Mouse (Mus musculus) kidney, adult 2 months (tissue): ENCODE results near the gene Ttyh1. TPM values are rescaled to one million over a fixed set of nuclear protein-coding genes. Genes with fewer than 3 reads are reported as not detected.
A peak's percentile ranks its signal among the peaks of the same experiment; 100 is the strongest.

Source experiments
- DNase-seq: peaks from one replicate; pipeline ENCODE4 v3.0.0; 2021
- H3K27ac ChIP-seq: fragments of 200-500 bp; 2 replicates; pipeline ENCODE4 v1.5.1; 2012; ENCODE audit warnings: low read depth, low read length, control low read depth, inconsistent platforms; ENCODE audit not compliant: insufficient read depth
- H3K27me3 ChIP-seq: fragments of 200-500 bp; replicated peaks from 2 replicates; pipeline ENCODE4 v1.6.1; 2012; ENCODE audit warnings: mild to moderate bottlenecking, moderate library complexity, low read length, inconsistent platforms; ENCODE audit not compliant: control insufficient read depth, insufficient read depth
- H3K36me3 ChIP-seq: fragments of 200-500 bp; 2 replicates; pipeline ENCODE4 v1.6.1; 2012; ENCODE audit warnings: mild to moderate bottlenecking, moderate library complexity, low read length, inconsistent platforms; ENCODE audit not compliant: control insufficient read depth, insufficient read depth
- H3K4me1 ChIP-seq: fragments of 200-500 bp; 2 replicates; pipeline ENCODE4 v1.6.1; 2011; ENCODE audit warnings: low read length; ENCODE audit not compliant: control insufficient read depth, insufficient read depth
- H3K4me3 ChIP-seq: fragments of 200-500 bp; 2 replicates; pipeline ENCODE4 v1.5.1; 2011; ENCODE audit warnings: mild to moderate bottlenecking, low read depth, low read length, control low read depth; ENCODE audit not compliant: insufficient read depth
- CTCF ChIP-seq: fragments of 200-500 bp; conservative IDR thresholded peaks from 2 replicates; pipeline ENCODE4 v1.5.1; 2011; ENCODE audit warnings: low read depth, mild to moderate bottlenecking, control low read depth, low read length, moderate library complexity, mixed read lengths; ENCODE audit not compliant: insufficient read depth, insufficient read length
- POLR2A ChIP-seq: fragments of 200-500 bp; IDR thresholded peaks from one replicate; pipeline ENCODE4 v1.6.1; 2011; ENCODE audit warnings: low read depth, low read length, control low read depth
- WGBS: fragments of 180-500 bp; shearing (Covaris S2); methylation state at CpG from one replicate; pipeline ENCODE4 v1.1.7; 2018; 5-methylcytosine and 5-hydroxymethylcytosine counted together
- polyA plus RNA-seq: library from polyadenylated mRNA; depleted of rRNA; stranded (reverse); fragments of >200 nt; gene quantifications from 2 replicates; pipeline ENCODE4 v1.2.3, GENCODE M21; 2012

Ttyh1 gene
- polyA plus RNA-seq, 1 experiment, result 2.8 TPM

DNA sequence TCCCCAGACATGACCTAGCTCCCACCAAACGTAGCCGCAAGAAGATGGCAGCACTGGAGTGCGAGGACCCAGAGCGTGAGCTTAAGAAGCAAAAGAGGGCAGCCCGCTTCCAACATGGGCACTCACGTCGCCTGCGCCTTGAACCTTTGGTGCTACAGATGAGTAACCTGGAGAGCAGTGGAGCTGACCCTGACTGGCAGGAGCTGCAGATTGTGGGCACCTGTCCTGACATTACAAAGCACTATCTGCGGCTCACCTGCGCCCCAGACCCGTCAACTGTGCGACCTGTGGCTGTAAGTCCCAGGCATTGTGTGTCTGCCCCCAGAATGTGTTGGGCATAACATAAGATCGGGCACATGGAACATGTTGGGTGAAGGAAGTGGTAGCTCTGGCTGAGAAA is 24.8 kb downstream of the Ttyh1 start:
- Histone ChIP-seq H3K27me3 (no peaks in the 10 kb centered on the region), H3K4me1 (peaks cover 9% of the 10 kb centered on the region; the same call in 1 of the 2 replicates), H3K27ac (no peak overlapping the region), H3K36me3 (peaks cover 4% of the 10 kb centered on the region), H3K4me3 (no peak overlapping the region)
- WGBS, result 92% methylated on average over 13 of the region's 13 CpGs
- DNase-seq, result no peak
- TF ChIP-seq POLR2A (no peak), CTCF (no peak)

GRCm38 (mm10) chr7:4144766-4145551 is 25.8 kb downstream of the Ttyh1 start:
- WGBS, result 92% methylated on average over 20 of the region's 20 CpGs
- no peak for DNase-seq
- Histone ChIP-seq H3K4me3 (no peak overlapping the region), H3K36me3 (peaks cover under 1% of the 10 kb centered on the region; the same call in 1 of the 2 replicates), H3K27ac (no peak overlapping the region), H3K4me1 (peaks cover 9% of the 10 kb centered on the region; the same call in 1 of the 2 replicates), H3K27me3 (no peaks in the 10 kb centered on the region)
- no peak for TF ChIP-seq POLR2A
- no peak for TF ChIP-seq CTCF

GRCm38 (mm10) chr7:4145552-4146190 is 26.5 kb downstream of the Ttyh1 start:
- Histone ChIP-seq H3K36me3 (no peaks in the 10 kb centered on the region), H3K4me1 (peaks cover 9% of the 10 kb centered on the region; the same call in 1 of the 2 replicates), H3K27ac (no peak overlapping the region), H3K27me3 (no peaks in the 10 kb centered on the region), H3K4me3 (no peak overlapping the region)
- 51% methylated on average over 6 of the region's 6 CpGs for WGBS
- TF ChIP-seq CTCF, result peak; percentile 90
- no peak for TF ChIP-seq POLR2A
- peak; percentile 73 for DNase-seq

GRCm38 (mm10) chr7:4146241-4147180 is 27.3 kb downstream of the Ttyh1 start:
- Histone ChIP-seq H3K4me1 (peaks cover 9% of the 10 kb centered on the region; the same call in 1 of the 2 replicates), H3K27ac (no peak overlapping the region), H3K4me3 (no peak overlapping the region), H3K27me3 (no peaks in the 10 kb centered on the region), H3K36me3 (no peaks in the 10 kb centered on the region)
- 90% methylated on average over 23 of the region's 23 CpGs for WGBS
- no peak for DNase-seq
- no peak for TF ChIP-seq CTCF
- TF ChIP-seq POLR2A, result no peak

DNA sequence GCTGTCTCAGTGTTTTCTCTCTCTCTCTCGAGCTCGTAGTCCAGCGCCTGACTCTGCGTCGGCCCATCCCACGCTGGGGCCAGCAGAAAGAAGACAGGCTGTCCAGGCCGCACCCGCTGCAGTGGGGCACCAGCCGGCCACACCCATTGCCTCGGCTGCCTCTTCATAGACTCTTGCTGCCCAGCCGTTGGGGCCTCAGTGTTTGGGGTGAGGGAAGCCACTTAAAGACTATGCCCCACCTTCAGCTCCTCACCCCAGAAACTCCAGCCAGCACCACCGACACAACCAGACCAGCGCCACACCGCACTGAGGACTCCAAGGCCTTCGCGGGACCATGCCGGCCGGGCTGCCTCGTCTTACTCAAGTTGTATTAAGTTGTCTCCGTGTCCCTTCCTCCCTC is 28.2 kb downstream of the Ttyh1 start:
- no peak for DNase-seq
- no peaks in the 10 kb centered on the region for H3K36me3 ChIP-seq

DNA sequence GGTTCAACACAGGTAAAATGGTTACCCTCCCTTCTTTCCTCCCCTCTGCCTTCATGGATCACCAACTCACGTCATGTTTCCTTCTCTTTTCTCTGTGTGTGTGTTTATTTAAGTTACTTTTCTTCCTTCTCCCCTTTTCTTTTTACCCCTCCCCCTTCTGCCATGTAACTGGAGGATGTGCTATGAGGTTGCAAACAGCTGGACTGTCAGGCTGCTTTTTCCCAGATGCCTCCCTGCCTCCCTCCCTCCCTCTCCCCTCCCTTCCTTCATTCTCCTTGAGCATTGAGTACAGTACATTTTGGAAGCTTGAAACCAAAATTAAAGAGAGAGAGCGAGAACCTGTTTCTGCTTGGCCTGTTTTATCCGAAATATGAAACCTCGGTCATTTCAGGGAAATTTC is 28.6 kb downstream of the Ttyh1 start:
- Histone ChIP-seq H3K27ac (no peak overlapping the region), H3K27me3 (no peaks in the 10 kb centered on the region), H3K36me3 (no peaks in the 10 kb centered on the region), H3K4me3 (no peak overlapping the region), H3K4me1 (peaks cover 9% of the 10 kb centered on the region; the same call in 1 of the 2 replicates)
- no peak for DNase-seq
- 60% methylated on average over 4 of the region's 4 CpGs for WGBS
- TF ChIP-seq CTCF (no peak), POLR2A (no peak)

More for the DNA sequence above, 28.2 kb downstream of the Ttyh1 start:
- 67% methylated on average over 20 of the region's 20 CpGs for WGBS
- Histone ChIP-seq H3K4me1 (peaks cover 9% of the 10 kb centered on the region; the same call in 1 of the 2 replicates), H3K27ac (no peak overlapping the region), H3K27me3 (no peaks in the 10 kb centered on the region), H3K4me3 (no peak overlapping the region)
- TF ChIP-seq POLR2A (no peak), CTCF (no peak)
